Mouse (Mus musculus) olfactory bulb, adult 2 months (tissue): ENCODE data around the gene Magi2.

Experiments
- CTCF ChIP-seq: fragments of 200-500 bp; IDR thresholded peaks from 2 replicates; pipeline ENCODE4 v1.5.1; 2012; ENCODE audit warnings: low read depth, mild to moderate bottlenecking, low read length, moderate library complexity; ENCODE audit not compliant: insufficient read depth
- POLR2A ChIP-seq: fragments of 200-500 bp; IDR thresholded peaks from 2 replicates; pipeline ENCODE4 v1.6.1; 2012; ENCODE audit warnings: mild to moderate bottlenecking, low read depth, low read length, moderate library complexity; ENCODE audit not compliant: insufficient read depth

DNA sequence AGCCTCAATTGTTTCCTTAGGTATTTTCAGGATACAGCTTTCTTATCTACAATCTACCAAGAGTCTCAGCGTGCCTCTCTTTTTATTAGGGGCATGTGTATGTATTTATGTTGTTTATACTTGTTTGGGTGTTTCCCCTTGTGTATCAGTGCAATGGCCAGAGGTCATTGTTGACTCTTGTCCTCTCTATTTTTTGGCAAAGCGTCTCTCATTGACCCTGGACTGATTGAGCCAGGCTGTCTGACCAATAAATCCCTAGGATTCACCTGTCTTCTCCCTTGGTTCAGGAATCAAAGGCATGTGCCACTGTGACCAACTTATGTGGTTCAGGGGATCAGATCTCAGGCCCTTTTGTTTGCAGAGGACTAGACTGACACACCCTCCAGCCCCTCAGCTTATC lies 1030.1 kb downstream of the Magi2 start:
- TF ChIP-seq POLR2A, result no peak
- TF ChIP-seq CTCF, result no peak
